Mouse (Mus musculus): Measurements from ENCODE around the gene Ttll13. TPM values are rescaled to one million over a fixed set of nuclear protein-coding genes. Genes with fewer than 3 reads are reported as not detected.

Ttll13 gene
- polyA plus RNA-seq, 1 experiment from 2014 or later, result 0.57 TPM

- Histone ChIP-seq H3K27ac (replicated peaks) (no peak overlapping the region), H3K4me1 (no peaks in the 10 kb centered on the region), H3K4me3 (no peak overlapping the region), H3K36me3 (replicated peaks) (peaks cover 90% of the 10 kb centered on the region), H3K27me3 (replicated peaks; ENCODE audit: low read depth, poor library complexity, severe bottlenecking) (no peaks in the 10 kb centered on the region), H3K9me3 (no peaks in the 10 kb centered on the region)
- DNase-seq (ENCODE audit: low spot score), result no peak
- WGBS, result 92% methylated on average over 3 of the region's 3 CpGs
Measured at GRCm38 (mm10) chr7:80281646-80282045, 35.5 kb downstream of the Ttll13 start.

- H3K9me3 ChIP-seq, result no peaks in the 10 kb centered on the region
- 89% methylated on average over 3 of the region's 3 CpGs for WGBS
- no peak overlapping the region for H3K27ac ChIP-seq (replicated peaks)
- H3K4me1 ChIP-seq, result no peaks in the 10 kb centered on the region
- H3K4me3 ChIP-seq, result no peak overlapping the region
- H3K27me3 ChIP-seq (replicated peaks; ENCODE audit: low read depth, poor library complexity, severe bottlenecking), result no peaks in the 10 kb centered on the region
- peaks cover 89% of the 10 kb centered on the region for H3K36me3 ChIP-seq (replicated peaks)
- DNase-seq (ENCODE audit: low spot score), result no peak
Measured at GRCm38 (mm10) chr7:80283226-80283918, 37.2 kb downstream of the Ttll13 start.

GRCm38 (mm10) chr7:80284391-80284790 lies 38.2 kb downstream of the Ttll13 start:
- no peaks in the 10 kb centered on the region for H3K9me3 ChIP-seq
- no peak overlapping the region for H3K4me3 ChIP-seq
- H3K36me3 ChIP-seq (replicated peaks), result peaks cover 86% of the 10 kb centered on the region
- no peaks in the 10 kb centered on the region for H3K4me1 ChIP-seq
- H3K27ac ChIP-seq (replicated peaks), result no peak overlapping the region
- H3K27me3 ChIP-seq (replicated peaks; ENCODE audit: low read depth, poor library complexity, severe bottlenecking), result no peaks in the 10 kb centered on the region
- 95% methylated on average over 5 of the region's 5 CpGs for WGBS
- DNase-seq (ENCODE audit: low spot score), result no peak

- no peak for DNase-seq (ENCODE audit: low spot score)
- H3K4me3 ChIP-seq, result no peak overlapping the region
- H3K27ac ChIP-seq (replicated peaks), result no peak overlapping the region
- 94% methylated on average over 6 of the region's 6 CpGs for WGBS
- H3K4me1 ChIP-seq, result no peaks in the 10 kb centered on the region
- peaks cover 86% of the 10 kb centered on the region for H3K36me3 ChIP-seq (replicated peaks)
- no peaks in the 10 kb centered on the region for H3K27me3 ChIP-seq (replicated peaks; ENCODE audit: low read depth, poor library complexity, severe bottlenecking)
- no peaks in the 10 kb centered on the region for H3K9me3 ChIP-seq
Measured at GRCm38 (mm10) chr7:80285725-80286124, 39.5 kb downstream of the Ttll13 start.

GRCm38 (mm10) chr7:80287736-80288135 lies 41.6 kb downstream of the Ttll13 start:
- Histone ChIP-seq H3K4me3 (no peak overlapping the region), H3K27ac (replicated peaks) (no peak overlapping the region), H3K4me1 (no peaks in the 10 kb centered on the region), H3K36me3 (replicated peaks) (peaks cover 90% of the 10 kb centered on the region), H3K9me3 (no peaks in the 10 kb centered on the region), H3K27me3 (replicated peaks; ENCODE audit: low read depth, poor library complexity, severe bottlenecking) (no peaks in the 10 kb centered on the region)
- DNase-seq (ENCODE audit: low spot score), result no peak
- WGBS, result 80% methylated on average over 10 of the region's 10 CpGs

- peak within 1 kb of the TSS; percentile 81 for H3K4me3 ChIP-seq
- H3K4me1 ChIP-seq, result peaks cover 32% of the 10 kb centered on the region
- peaks cover 54% of the 10 kb centered on the region for H3K36me3 ChIP-seq (replicated peaks)
- H3K27ac ChIP-seq (replicated peaks), result peak within 1 kb of the TSS; percentile 93
- no peaks in the 10 kb centered on the region for H3K9me3 ChIP-seq
- DNase-seq (ENCODE audit: low spot score), result peak; percentile 100
- no peaks in the 10 kb centered on the region for H3K27me3 ChIP-seq (replicated peaks; ENCODE audit: low read depth, poor library complexity, severe bottlenecking)
- under 1% methylated on average over 52 of the region's 52 CpGs for WGBS
Measured at GRCm38 (mm10) chr7:80294062-80294763, 48.0 kb downstream of the Ttll13 start, which contains the start of gene Prc1. TSS of gene Prc1 (plus strand) at chr7:80294450.

GRCm38 (mm10) chr7:80294764-80295648 lies 48.8 kb downstream of the Ttll13 start:
- Histone ChIP-seq H3K9me3 (no peaks in the 10 kb centered on the region), H3K4me3 (peak overlapping the region; percentile 81), H3K27me3 (replicated peaks; ENCODE audit: low read depth, poor library complexity, severe bottlenecking) (no peaks in the 10 kb centered on the region), H3K4me1 (peaks cover 32% of the 10 kb centered on the region), H3K36me3 (replicated peaks) (peaks cover 56% of the 10 kb centered on the region), H3K27ac (replicated peaks) (peak overlapping the region; percentile 93)
- 9% methylated on average over 37 of the region's 37 CpGs for WGBS
- peak; percentile 44 for DNase-seq (ENCODE audit: low spot score)

- Histone ChIP-seq H3K9me3 (no peaks in the 10 kb centered on the region), H3K4me1 (peaks cover 32% of the 10 kb centered on the region), H3K27ac (replicated peaks) (no peak overlapping the region), H3K4me3 (peak overlapping the region; percentile 81; the same call in 1 of the 2 replicates), H3K27me3 (replicated peaks; ENCODE audit: low read depth, poor library complexity, severe bottlenecking) (no peaks in the 10 kb centered on the region), H3K36me3 (replicated peaks) (peaks cover 56% of the 10 kb centered on the region)
- 94% methylated on average over 6 of the region's 6 CpGs for WGBS
- DNase-seq (ENCODE audit: low spot score), result no peak
Measured at GRCm38 (mm10) chr7:80296462-80296861, 50.3 kb downstream of the Ttll13 start.

- H3K27me3 ChIP-seq (replicated peaks; ENCODE audit: low read depth, poor library complexity, severe bottlenecking), result no peaks in the 10 kb centered on the region
- no peak for DNase-seq (ENCODE audit: low spot score)
- WGBS, result 86% methylated on average over 3 of the region's 3 CpGs
- 0 out of 2 replicates have a peak overlapping the region, but pooled peaks have one; percentile 6 for H3K4me3 ChIP-seq
- H3K27ac ChIP-seq (replicated peaks), result no peak overlapping the region
- peaks cover 56% of the 10 kb centered on the region for H3K36me3 ChIP-seq (replicated peaks)
- no peaks in the 10 kb centered on the region for H3K9me3 ChIP-seq
- peaks cover 32% of the 10 kb centered on the region for H3K4me1 ChIP-seq
Measured at GRCm38 (mm10) chr7:80297041-80297440, 50.9 kb downstream of the Ttll13 start.

- 94% methylated on average over 4 of the region's 4 CpGs for WGBS
- Histone ChIP-seq H3K27ac (replicated peaks) (no peak overlapping the region), H3K9me3 (no peaks in the 10 kb centered on the region), H3K4me1 (peaks cover 29% of the 10 kb centered on the region), H3K27me3 (replicated peaks; ENCODE audit: low read depth, poor library complexity, severe bottlenecking) (no peaks in the 10 kb centered on the region), H3K36me3 (replicated peaks) (peaks cover 73% of the 10 kb centered on the region), H3K4me3 (no peak overlapping the region)
- no peak for DNase-seq (ENCODE audit: low spot score)
Measured at GRCm38 (mm10) chr7:80298754-80299153, 52.6 kb downstream of the Ttll13 start.

- H3K4me1 ChIP-seq, result peaks cover 24% of the 10 kb centered on the region
- no peak overlapping the region for H3K27ac ChIP-seq (replicated peaks)
- WGBS, result 89% methylated on average over 3 of the region's 3 CpGs
- no peaks in the 10 kb centered on the region for H3K9me3 ChIP-seq
- H3K27me3 ChIP-seq (replicated peaks; ENCODE audit: low read depth, poor library complexity, severe bottlenecking), result no peaks in the 10 kb centered on the region
- peaks cover 81% of the 10 kb centered on the region for H3K36me3 ChIP-seq (replicated peaks)
- H3K4me3 ChIP-seq, result no peak overlapping the region
- DNase-seq (ENCODE audit: low spot score), result no peak
Measured at GRCm38 (mm10) chr7:80299568-80299967, 53.4 kb downstream of the Ttll13 start.

GRCm38 (mm10) chr7:80301522-80301921 lies 55.3 kb downstream of the Ttll13 start:
- no peak for DNase-seq (ENCODE audit: low spot score)
- peaks cover 96% of the 10 kb centered on the region for H3K36me3 ChIP-seq (replicated peaks)
- H3K27ac ChIP-seq (replicated peaks), result no peak overlapping the region
- no peaks in the 10 kb centered on the region for H3K27me3 ChIP-seq (replicated peaks; ENCODE audit: low read depth, poor library complexity, severe bottlenecking)
- H3K4me3 ChIP-seq, result no peak overlapping the region
- H3K4me1 ChIP-seq, result peaks cover 12% of the 10 kb centered on the region; the same call in 1 of the 2 replicates
- H3K9me3 ChIP-seq, result no peaks in the 10 kb centered on the region
- 82% methylated on average over 2 of the region's 2 CpGs for WGBS

Data from embryonic facial prominence, embryonic 10.5 days (tissue).